31 mouse cellular contexts compared by ENCODE assay signal in genomic region chr1:156933712-156934111, GRCm38 (mm10). TPM values are rescaled to one million over a fixed set of nuclear protein-coding genes. Genes with fewer than 3 reads are reported as not detected.
A peak's percentile ranks its signal among the peaks of the same experiment; 100 is the strongest.
DNase-seq lines count a peak whose midpoint lies in the region; ATAC-seq and TF ChIP-seq lines count a peak whose summit lies in the region.
"Had no signal": no experiment of that assay in that cellular context is flagged by ENCODE, and none has a peak within 500 bp of the region (broad histone marks: within the 10 kb centered on the region; RNA-seq: fewer than 3 reads in every experiment).

No protein-coding gene starts in this region.

- H3K4me1 ChIP-seq in megakaryocyte, embryonic 14.5 days = peaks cover 76% of the 10 kb centered on the region
- peaks cover 21 to 67% of the 10 kb centered on the region in 2 experiments for H3K4me1 ChIP-seq in CH12.LX (ENCODE audit: control insufficient read depth in 1 of 2, insufficient read depth in 2 of 2)
- H3K4me1 ChIP-seq in thymus, adult 2 months (replicated peaks; ENCODE audit: control insufficient read depth, insufficient read depth, low read length) = peaks cover 29% of the 10 kb centered on the region

- ATAC-seq in megakaryocyte, adult 5-6 weeks (ENCODE audit: poor library complexity, severe bottlenecking) = no peak
- ATAC-seq: forebrain, embryonic 13.5 days; inflammation-experienced regulatory T-cells, adult 6 months; Patski had no signal

- no peak; the same call in 1 of the 2 replicates for TF ChIP-seq RAD21 in CH12.LX (IDR thresholded peaks at IDR 0.05; ENCODE audit: low read depth, low read length)

- H3K79me2 ChIP-seq in CH12.LX (replicated peaks; ENCODE audit: control insufficient read depth, extremely low read depth, insufficient read depth, poor library complexity, severe bottlenecking) = peaks cover 94% of the 10 kb centered on the region

- no peak for TF ChIP-seq CTCF in CH12.LX (conservative IDR thresholded peaks at IDR 0.05 in 1 of 2, IDR thresholded peaks at IDR 0.05 in 1 of 2; ENCODE audit: low read depth in 2 of 2, low read length in 2 of 2)
- TF ChIP-seq CTCF in thymus, adult 2 months (IDR thresholded peaks at IDR 0.05; ENCODE audit: borderline replicate concordance, control insufficient read depth, extremely low read depth, insufficient read depth, low read length, poor library complexity) = no peak

- H3K4me2 ChIP-seq in CH12.LX (ENCODE audit: insufficient read depth, low read depth, poor library complexity, severe bottlenecking) = peak overlapping the region; percentile 35
- H3K4me2 ChIP-seq: forebrain, embryonic 13.5 days; heart, embryonic 12.5 days; hindbrain, embryonic 15.5 days; kidney, embryonic 15.5 days; limb, embryonic 12.5 days; midbrain, embryonic 11.5 days; neural tube, embryonic 12.5 days had no signal

- 12% methylated on average over 7 of the region's 7 CpGs for WGBS in thymus, adult 2 months

- peaks cover 22% of the 10 kb centered on the region for H3K36me3 ChIP-seq in megakaryocyte, embryonic 14.5 days (replicated peaks; ENCODE audit: low read length)
- H3K36me3 ChIP-seq in CH12.LX (replicated peaks in 1 of 2; ENCODE audit: control insufficient read depth in 1 of 2, insufficient read depth in 1 of 2, low read length in 1 of 2) = peaks cover 0 to 10% of the 10 kb centered on the region in 2 experiments
- H3K36me3 ChIP-seq in thymus, adult 2 months (ENCODE audit: control insufficient read depth, insufficient read depth, low read length) = no peaks in the 10 kb centered on the region
- H3K36me3 ChIP-seq: G1E; heart, embryonic 12.5 days; hindbrain, embryonic 15.5 days; kidney, embryonic 15.5 days; limb, embryonic 12.5 days; neural tube, embryonic 12.5 days had no signal

- H3K4me3 ChIP-seq in megakaryocyte, embryonic 14.5 days (replicated peaks) = peak overlapping the region; percentile 40
- H3K4me3 ChIP-seq in CH12.LX (replicated peaks in 1 of 3; ENCODE audit: low read depth in 2 of 3, low read length in 2 of 3, poor library complexity in 1 of 3) = peak overlapping the region in 1 of 3 experiments; percentile 14
- no peak overlapping the region for H3K4me3 ChIP-seq in thymus, adult 2 months (ENCODE audit: control insufficient read depth, insufficient read depth, low read length)
- H3K4me3 ChIP-seq: forebrain, embryonic 13.5 days; heart, embryonic 12.5 days; hindbrain, embryonic 10.5 days; hindbrain, embryonic 15.5 days; kidney, embryonic 15.5 days; left cerebral cortex, adult 2 months; limb, embryonic 12.5 days; myocyte; neural tube, embryonic 12.5 days had no signal

- H3K27me3 ChIP-seq in megakaryocyte, embryonic 14.5 days (replicated peaks) = no peaks in the 10 kb centered on the region
- no peaks in the 10 kb centered on the region for H3K27me3 ChIP-seq in CH12.LX (replicated peaks)
- no peaks in the 10 kb centered on the region for H3K27me3 ChIP-seq in thymus, adult 2 months (ENCODE audit: control insufficient read depth, insufficient read depth, low read length)
- H3K27me3 ChIP-seq: forebrain, embryonic 13.5 days; heart, embryonic 12.5 days; hindbrain, embryonic 15.5 days; kidney, embryonic 15.5 days; limb, embryonic 12.5 days; neural tube, embryonic 12.5 days had no signal

- peak; percentile 74 for DNase-seq in CH12.LX (ENCODE audit: extremely low read depth)
- DNase-seq in thymus, adult 2 months = peak; percentile 73
- peak; percentile 61 to 77 for DNase-seq in thymus, postnatal 36 days
- DNase-seq in kidney, adult 18-20 months = no peak
- DNase-seq in adrenal gland, adult 2 months = no peak
- DNase-seq: adrenal gland, postnatal 14 days; cerebellum, adult 11 months; cerebellum, adult 9-10 months; cerebellum, postnatal 36 days; gastrocnemius, postnatal 10 days; heart, adult 18-20 months; heart, postnatal 10 days; kidney, adult 11 months; kidney, postnatal 25 days; right cerebral cortex, postnatal 14 days had no signal

- in situ Hi-C loops in CH12.LX (cut with MboI; ENCODE audit: low pct_ligation_motif_present, low pct_unique_long_range_greater_than_20kb, low sequenced_read_pairs) = loop anchor here (5.0 kb wide), 2 partner anchors 64 to 114 kb away; no protein-coding TSS in a partner anchor

- H3K27ac ChIP-seq in CH12.LX (ENCODE audit: insufficient read depth, low read depth) = peak overlapping the region; percentile 85
- peak overlapping the region; percentile 94 for H3K27ac ChIP-seq in thymus, adult 2 months (ENCODE audit: control insufficient read depth, insufficient read depth, low read length)
- H3K27ac ChIP-seq: forebrain, embryonic 13.5 days; hindbrain, embryonic 10.5 days; hindbrain, embryonic 15.5 days; kidney, embryonic 15.5 days; left cerebral cortex, adult 2 months; limb, embryonic 12.5 days; macrophage; neural tube, embryonic 12.5 days had no signal

- H3K9me3 ChIP-seq in megakaryocyte, embryonic 14.5 days = no peaks in the 10 kb centered on the region
- H3K9me3 ChIP-seq in CH12.LX (replicated peaks; ENCODE audit: low read length) = no peaks in the 10 kb centered on the region
- H3K9me3 ChIP-seq: forebrain, embryonic 13.5 days; heart, embryonic 12.5 days; hindbrain, embryonic 15.5 days; kidney, embryonic 15.5 days; limb, embryonic 12.5 days; neural tube, embryonic 12.5 days had no signal

- dilution Hi-C loops in CH12.LX (cut with MboI; ENCODE audit: extremely low pct_ligation_motif_present, extremely low pct_unique_long_range_greater_than_20kb, low sequenced_read_pairs) = no loop called here

- no peak; the same call in 1 of the 2 replicates for TF ChIP-seq POLR2A in CH12.LX (IDR thresholded peaks at IDR 0.05; ENCODE audit: low read depth, low read length)
- TF ChIP-seq POLR2A in thymus, adult 2 months (IDR thresholded peaks at IDR 0.05; ENCODE audit: control insufficient read depth, extremely low read depth, insufficient read depth, low read length, poor library complexity) = no peak

- H3K9ac ChIP-seq in CH12.LX (ENCODE audit: insufficient read depth, low read depth) = 0 out of 2 replicates have a peak overlapping the region, but pooled peaks have one; percentile 44
- H3K9ac ChIP-seq: forebrain, embryonic 13.5 days; heart, embryonic 12.5 days; hindbrain, embryonic 15.5 days; kidney, embryonic 15.5 days; limb, embryonic 12.5 days; neural tube, embryonic 12.5 days had no signal

- peak; percentile 88 for TF ChIP-seq EP300 in CH12.LX (IDR thresholded peaks at IDR 0.05; ENCODE audit: low read length)

TF ChIP-seq in CH12.LX, 34 proteins besides CTCF, POLR2A, EP300 and RAD21:
- TF ChIP-seq ZNF384 (IDR thresholded peaks at IDR 0.05; ENCODE audit: low read depth, low read length) = no peak
- peak; percentile 88 for TF ChIP-seq BHLHE40 (IDR thresholded peaks at IDR 0.05; ENCODE audit: low read depth, low read length)
- TF ChIP-seq SIN3A (IDR thresholded peaks at IDR 0.05; ENCODE audit: low read length) = 0 out of 2 replicates have a peak, but pooled peaks have one; percentile 10
- peak; percentile 72 for TF ChIP-seq MEF2A (IDR thresholded peaks at IDR 0.05; ENCODE audit: borderline replicate concordance, low read depth, low read length)
- 0 out of 2 replicates have a peak, but pooled peaks have one; percentile 60 for TF ChIP-seq MAFK (IDR thresholded peaks at IDR 0.05; ENCODE audit: insufficient replicate concordance, low read length)
- TF ChIP-seq SMC3 (IDR thresholded peaks at IDR 0.05; ENCODE audit: low read depth, low read length) = peak; percentile 4; the same call in 1 of the 2 replicates
- peak; percentile 86 for TF ChIP-seq MAX (IDR thresholded peaks at IDR 0.05; ENCODE audit: low read length)
- peak; percentile 76 for TF ChIP-seq MYC (IDR thresholded peaks at IDR 0.05; ENCODE audit: low read depth, low read length)
- TF ChIP-seq TCF12 (IDR thresholded peaks at IDR 0.05; ENCODE audit: low read depth, low read length) = peak; percentile 98
- TF ChIP-seq ETS1 (conservative IDR thresholded peaks at IDR 0.05; ENCODE audit: low read depth, low read length) = peak; percentile 69
- no peak for TF ChIP-seq ELF1 (IDR thresholded peaks at IDR 0.05; ENCODE audit: low read depth, low read length)
- 0 out of 2 replicates have a peak, but pooled peaks have one; percentile 29 for TF ChIP-seq RCOR1 (conservative IDR thresholded peaks at IDR 0.05; ENCODE audit: low read depth, low read length)
- no peak for TF ChIP-seq ZKSCAN1 (IDR thresholded peaks at IDR 0.05; ENCODE audit: borderline replicate concordance, low read depth, low read length)
- peak; percentile 38; the same call in 1 of the 2 replicates for TF ChIP-seq IRF4 (IDR thresholded peaks at IDR 0.05; ENCODE audit: low read depth, low read length)
- peak; percentile 45; the same call in 1 of the 2 replicates for TF ChIP-seq MXI1 (IDR thresholded peaks at IDR 0.05; ENCODE audit: low read depth, low read length)
- peak; percentile 76; the same call in 1 of the 2 replicates for TF ChIP-seq MAZ (IDR thresholded peaks at IDR 0.05; ENCODE audit: low read depth, low read length)
- TF ChIP-seq JUND (conservative IDR thresholded peaks at IDR 0.05; ENCODE audit: low read depth, low read length) = 0 out of 2 replicates have a peak, but pooled peaks have one; percentile 20
- TF ChIP-seq NRF1 (IDR thresholded peaks at IDR 0.05; ENCODE audit: low read depth, low read length) = no peak
- peak; percentile 53; the same call in 1 of the 2 replicates for TF ChIP-seq CHD2 (IDR thresholded peaks at IDR 0.05; ENCODE audit: low read length)
TF ChIP-seq in CH12.LX: peak in this region for 15.

RNA-seq across cellular contexts. Expression of gene Ralgps2, which starts 5.7 kb away (rescaled TPM):
- 50.3 and 60.3 TPM in 2 replicates for polyA plus RNA-seq in megakaryocyte, embryonic 14.5 days (2012; ENCODE audit: insufficient read depth, low replicate concordance)
- 6.0 and 12.4 TPM in 2 replicates for total RNA-seq in megakaryocyte, adult 5-6 weeks (2015)
- total RNA-seq in megakaryocyte, adult 5-6 weeks (2017) = 8.9 and 39.4 TPM in 2 replicates
- 149 and 174 TPM in 2 replicates for total RNA-seq in CH12.LX (2012; rRNA removed)
- 65.1 and 71.8 TPM in 2 replicates for total RNA-seq in CH12.LX (2014; rRNA removed)
- 133 and 137 TPM in 2 replicates for polyA plus RNA-seq in CH12.LX (2012; ENCODE audit: insufficient read length, low read depth)
- 25.2 and 28.9 TPM in 2 replicates for polyA plus RNA-seq in thymus, adult 2 months (2012; rRNA removed)
- total RNA-seq in adrenal gland, adult 2 months (2021) = 10 to 100 TPM; 18.9 to 24.7 TPM
- polyA plus RNA-seq in adrenal gland, adult 2 months (2012; rRNA removed) = 4.6 and 5.1 TPM in 2 replicates

Comparison
In these comparisons a context has a peak if more than half of its experiments do, and no peak if none do; other contexts are left out.
1. DNase-seq: peak in CH12.LX (single experiment), thymus, adult 2 months (single experiment) and thymus, postnatal 36 days (2 of 2); none in kidney, adult 18-20 months (single experiment) and adrenal gland, adult 2 months (single experiment).